7 mouse cellular contexts compared by ENCODE assay signal in genomic region chr19:60889101-60889713, GRCm38 (mm10). TPM values are rescaled to one million over a fixed set of nuclear protein-coding genes. Genes with fewer than 3 reads are reported as not detected.
DNase-seq lines count a peak whose midpoint lies in the region; ATAC-seq and TF ChIP-seq lines count a peak whose summit lies in the region.

No protein-coding gene starts in this region.

- peak; percentile 43 for DNase-seq in WW6 (ENCODE audit: low read depth, low spot score)
- peak; percentile 49 for DNase-seq in cerebellum, adult 8-10 months
- peak; percentile 77 for DNase-seq in gastrocnemius, adult 2 months
- peak; percentile 16 to 31 for DNase-seq in left cerebral cortex, postnatal 14 days (ENCODE audit: low spot score in 2 of 2)
- peak; percentile 58 for DNase-seq in mesoderm, embryonic 11.5 days (ENCODE audit: low read depth, low spot score)
- DNase-seq in spleen, postnatal 10 days (ENCODE audit: low spot score in 2 of 2): peak; percentile 52 to 54

- peak overlapping the region; percentile 76 for H3K4me2 ChIP-seq in hindbrain, embryonic 15.5 days

- 0 out of 2 replicates have a peak, but pooled peaks have one; percentile 6 for ATAC-seq in hindbrain, embryonic 15.5 days (ENCODE audit: low FRiP score, low read depth)

- H3K4me1 ChIP-seq in hindbrain, embryonic 15.5 days (replicated peaks): peaks cover 24% of the 10 kb centered on the region

- WGBS in hindbrain, embryonic 15.5 days: 5% methylated on average over 17 of the region's 17 CpGs

- no peaks in the 10 kb centered on the region for H3K9me3 ChIP-seq in hindbrain, embryonic 15.5 days

- H3K36me3 ChIP-seq in hindbrain, embryonic 15.5 days: no peaks in the 10 kb centered on the region

- H3K4me3 ChIP-seq in gastrocnemius, adult 2 months: peak overlapping the region; percentile 99
- peak overlapping the region; percentile 97 for H3K4me3 ChIP-seq in hindbrain, embryonic 15.5 days

- intact Hi-C loops in gastrocnemius, adult 2 months (cut with DNase I): loop anchor here (1.0 to 5.0 kb wide), 3 partner anchors 15 to 195 kb away; partner anchors contain the start of gene Prdx3
- intact Hi-C loops in left cerebral cortex, postnatal 14 days (cut with DNase I): loop anchor here (10.0 kb wide), 1 partner anchor 316 kb away; no protein-coding TSS in a partner anchor

- H3K27ac ChIP-seq in gastrocnemius, adult 2 months: peak overlapping the region; percentile 96
- peak overlapping the region; percentile 97 for H3K27ac ChIP-seq in hindbrain, embryonic 15.5 days (replicated peaks)

- no peaks in the 10 kb centered on the region for H3K27me3 ChIP-seq in hindbrain, embryonic 15.5 days

- peak overlapping the region; percentile 89; the same call in 1 of the 2 replicates for H3K9ac ChIP-seq in hindbrain, embryonic 15.5 days

- peak; percentile 98 for TF ChIP-seq CTCF in gastrocnemius, adult 2 months (IDR thresholded peaks at IDR 0.05)

RNA-seq across cellular contexts. Expression of gene Grk5, which starts 0.3 kb away (rescaled TPM):
- 1 to 10 TPM; 3.9 to 5.4 TPM for total RNA-seq in gastrocnemius, adult 2 months (2021)
- polyA plus RNA-seq in hindbrain, embryonic 15.5 days (2015; fragmentation: Nextera tagmentation; extraction: Ambion mirVana): 1.6 and 2.0 TPM in 2 replicates
- total RNA-seq in left cerebral cortex, postnatal 14 days (2021): 10 to 100 TPM; 14.6 to 17.0 TPM

RNA-seq across cellular contexts. Expression of gene Prdx3, which starts 14.9 kb away (rescaled TPM):
- 100 to 1,000 TPM; 207 to 240 TPM for total RNA-seq in gastrocnemius, adult 2 months (2021)
- polyA plus RNA-seq in hindbrain, embryonic 15.5 days (2015; fragmentation: Nextera tagmentation; extraction: Ambion mirVana): 109 and 112 TPM in 2 replicates
- 10 to 100 TPM; 79.2 to 84.0 TPM for total RNA-seq in left cerebral cortex, postnatal 14 days (2021)

RNA-seq across cellular contexts. Expression of gene Sfxn4, which starts 27.9 kb away (rescaled TPM):
- 1 to 10 TPM; 1.6 to 4.2 TPM for total RNA-seq in gastrocnemius, adult 2 months (2021)
- 12.5 and 12.8 TPM in 2 replicates for polyA plus RNA-seq in hindbrain, embryonic 15.5 days (2015; fragmentation: Nextera tagmentation; extraction: Ambion mirVana)
- total RNA-seq in left cerebral cortex, postnatal 14 days (2021): 10 to 100 TPM; 12.6 to 14.6 TPM

Comparison
In these comparisons a context has a peak if more than half of its experiments do, and no peak if none do; other contexts are left out.
1. Peak in every context shown above with its lines: DNase-seq, ATAC-seq, H3K4me3 ChIP-seq and H3K27ac ChIP-seq.
2. DNase-seq: peak in every context shown above with its lines; median percentile 77 in gastrocnemius, adult 2 months; 58 in mesoderm, embryonic 11.5 days; 53 in spleen, postnatal 10 days; 49 in cerebellum, adult 8-10 months; 43 in WW6; 24 in left cerebral cortex, postnatal 14 days.